Mouse (Mus musculus) 416B (cell line): ENCODE results near the gene Tpst2.

Experiments
- DNase-seq: peaks from one replicate; pipeline ENCODE4 v3.0.0; 2011; ENCODE audit warnings: low read depth

Tpst2 gene

GRCm38 (mm10) chr5:112297257-112297656, 20.8 kb downstream of the Tpst2 start:
- peak; percentile 82 for DNase-seq

GRCm38 (mm10) chr5:112298226-112298988, 21.9 kb downstream of the Tpst2 start:
- DNase-seq: peak; percentile 95

- no peak for DNase-seq
Measured at GRCm38 (mm10) chr5:112299399-112299798, 22.9 kb downstream of the Tpst2 start.

GRCm38 (mm10) chr5:112300112-112300511, 23.6 kb downstream of the Tpst2 start:
- DNase-seq: no peak

GRCm38 (mm10) chr5:112300721-112301308, 24.3 kb downstream of the Tpst2 start:
- DNase-seq: no peak

- DNase-seq: peak; percentile 85
Measured at GRCm38 (mm10) chr5:112301694-112302093, 25.2 kb downstream of the Tpst2 start.

- DNase-seq: no peak
Measured at GRCm38 (mm10) chr5:112302310-112302709, 25.8 kb downstream of the Tpst2 start.

- DNase-seq: no peak
Measured at GRCm38 (mm10) chr5:112305842-112306241, 29.4 kb downstream of the Tpst2 start.

GRCm38 (mm10) chr5:112313222-112313885, 36.9 kb downstream of the Tpst2 start:
- no peak for DNase-seq

GRCm38 (mm10) chr5:112316468-112316867, 40.0 kb downstream of the Tpst2 start:
- DNase-seq: no peak

- DNase-seq: no peak
Measured at GRCm38 (mm10) chr5:112317328-112317727, 40.8 kb downstream of the Tpst2 start.

- peak; percentile 70 for DNase-seq
Measured at GRCm38 (mm10) chr5:112319343-112319742, 42.9 kb downstream of the Tpst2 start.

GRCm38 (mm10) chr5:112320379-112320778, 43.9 kb downstream of the Tpst2 start:
- no peak for DNase-seq

- DNase-seq: no peak
Measured at GRCm38 (mm10) chr5:112320936-112321335, 44.4 kb downstream of the Tpst2 start.

- DNase-seq: no peak
Measured at GRCm38 (mm10) chr5:112321376-112321775, 44.9 kb downstream of the Tpst2 start.

GRCm38 (mm10) chr5:112323246-112323645, 46.8 kb downstream of the Tpst2 start:
- DNase-seq: no peak

- DNase-seq: peak; percentile 96
Measured at GRCm38 (mm10) chr5:112324637-112325545, 48.4 kb downstream of the Tpst2 start.

GRCm38 (mm10) chr5:112325546-112326445, 49.3 kb downstream of the Tpst2 start, which contains the start of gene Tfip11:
Gene Tfip11 (plus strand): TSS chr5:112326358.
- DNase-seq: peak; percentile 96

GRCm38 (mm10) chr5:112326446-112327009, 50.0 kb downstream of the Tpst2 start:
- DNase-seq: no peak

- DNase-seq: no peak
Measured at GRCm38 (mm10) chr5:112327854-112328253, 51.4 kb downstream of the Tpst2 start.
